Comparison of ENCODE assay signal across 9 mouse cellular contexts in the genomic region with DNA sequence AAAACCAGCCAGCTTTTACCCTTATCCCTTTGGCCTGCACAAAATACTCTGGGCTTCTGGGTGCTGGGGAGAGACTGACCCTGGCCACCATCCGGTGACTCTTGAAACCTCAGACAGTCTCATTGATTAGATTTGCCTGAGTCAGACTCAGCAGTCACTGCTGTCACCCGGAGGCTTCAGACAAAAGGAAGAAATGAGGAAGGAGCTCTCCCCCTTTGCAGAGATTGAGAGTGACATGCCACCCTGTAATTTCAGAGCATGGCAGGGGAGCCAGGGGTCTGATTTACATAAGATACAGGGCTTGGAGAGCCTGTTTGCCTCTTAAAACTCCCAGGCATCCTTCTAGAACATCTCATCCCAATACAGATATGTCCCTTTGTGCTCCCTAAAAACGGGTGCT. TPM values are rescaled to one million over a fixed set of nuclear protein-coding genes. Genes with fewer than 3 reads are reported as not detected.
DNase-seq lines count a peak whose midpoint lies in the region; ATAC-seq lines count a peak whose summit lies in the region.
"Had no signal": no experiment of that assay in that cellular context is flagged by ENCODE, and none has a peak within 500 bp of the region (broad histone marks: within the 10 kb centered on the region; RNA-seq: fewer than 3 reads in every experiment).

No protein-coding gene starts in this region.

- peaks cover 62% of the 10 kb centered on the region for H3K4me1 ChIP-seq in heart, embryonic 11.5 days (ENCODE audit: control insufficient read depth, insufficient read depth, low read length)
- peaks cover 37% of the 10 kb centered on the region for H3K4me1 ChIP-seq in lung, embryonic 16.5 days (replicated peaks; ENCODE audit: control insufficient read depth, insufficient read depth, low read length)
- peaks cover 40% of the 10 kb centered on the region for H3K4me1 ChIP-seq in forebrain, embryonic 16.5 days (replicated peaks; ENCODE audit: control insufficient read depth, insufficient read depth, low read length)
- peaks cover 20% of the 10 kb centered on the region; the same call in 1 of the 2 replicates for H3K4me1 ChIP-seq in stomach, embryonic 14.5 days (ENCODE audit: control insufficient read depth, insufficient read depth, low read length)

- peak overlapping the region; percentile 83 for H3K27ac ChIP-seq in heart, embryonic 11.5 days (ENCODE audit: low read depth, low read length)
- H3K27ac ChIP-seq in lung, embryonic 16.5 days (ENCODE audit: low read length) = peak overlapping the region; percentile 71
- peak overlapping the region; percentile 68 for H3K27ac ChIP-seq in forebrain, embryonic 16.5 days (ENCODE audit: low read length)
- H3K27ac ChIP-seq in stomach, embryonic 14.5 days (ENCODE audit: low read length) = peak overlapping the region; percentile 72; the same call in 1 of the 2 replicates

- no peak for ATAC-seq in heart, embryonic 11.5 days (replicated peaks; ENCODE audit: insufficient number of reproducible peaks, low FRiP score, low TSS enrichment)
- ATAC-seq in lung, embryonic 16.5 days (ENCODE audit: low read depth) = no peak
- ATAC-seq in forebrain, embryonic 16.5 days = no peak
- no peak for ATAC-seq in stomach, embryonic 14.5 days (ENCODE audit: insufficient number of reproducible peaks, insufficient read depth, low FRiP score, low read depth)

- no peaks in the 10 kb centered on the region for H3K9me3 ChIP-seq in heart, embryonic 11.5 days (replicated peaks; ENCODE audit: control insufficient read depth, low read length)
- no peaks in the 10 kb centered on the region for H3K9me3 ChIP-seq in lung, embryonic 16.5 days (ENCODE audit: control insufficient read depth, low read length)
- H3K9me3 ChIP-seq in forebrain, embryonic 16.5 days (ENCODE audit: control insufficient read depth, low read length) = no peaks in the 10 kb centered on the region
- no peaks in the 10 kb centered on the region for H3K9me3 ChIP-seq in stomach, embryonic 14.5 days (ENCODE audit: control insufficient read depth, low read depth, low read length)

- no peak for DNase-seq in heart, adult 18-20 months
- DNase-seq in lung, postnatal 36 days = no peak
- DNase-seq in cerebellum, postnatal 4 days (ENCODE audit: low spot score in 2 of 2) = no peak
- no peak for DNase-seq in right cerebral cortex, adult 18-20 months
- DNase-seq: kidney, adult 9 months had no signal

- no peak overlapping the region for H3K9ac ChIP-seq in heart, embryonic 11.5 days (ENCODE audit: low read depth, low read length)
- peak overlapping the region; percentile 40; the same call in 1 of the 2 replicates for H3K9ac ChIP-seq in lung, embryonic 16.5 days (ENCODE audit: low read length)
- H3K9ac ChIP-seq in forebrain, embryonic 16.5 days (replicated peaks; ENCODE audit: low read depth, low read length) = peak overlapping the region; percentile 10; the same call in 1 of the 2 replicates
- no peak overlapping the region for H3K9ac ChIP-seq in stomach, embryonic 14.5 days (replicated peaks; ENCODE audit: low read depth, low read length)

- H3K4me3 ChIP-seq in heart, embryonic 11.5 days (ENCODE audit: low read depth, low read length) = no peak overlapping the region
- H3K4me3 ChIP-seq in lung, embryonic 16.5 days (ENCODE audit: low read length) = no peak overlapping the region
- H3K4me3 ChIP-seq in forebrain, embryonic 16.5 days (replicated peaks; ENCODE audit: low read length) = no peak overlapping the region
- no peak overlapping the region for H3K4me3 ChIP-seq in stomach, embryonic 14.5 days (ENCODE audit: low read depth, low read length)

- WGBS in heart, embryonic 11.5 days (ENCODE audit: insufficient replicate concordance) = 19% methylated on average over 3 of the region's 3 CpGs
- WGBS in lung, embryonic 16.5 days = 37% methylated on average over 3 of the region's 3 CpGs
- 41% methylated on average over 3 of the region's 3 CpGs for WGBS in forebrain, embryonic 16.5 days
- WGBS in stomach, embryonic 14.5 days = 39% methylated on average over 3 of the region's 3 CpGs

- no peak overlapping the region for H3K4me2 ChIP-seq in heart, embryonic 11.5 days
- no peak overlapping the region for H3K4me2 ChIP-seq in lung, embryonic 16.5 days (ENCODE audit: low read depth, low read length)
- H3K4me2 ChIP-seq in forebrain, embryonic 16.5 days (ENCODE audit: low read length) = no peak overlapping the region
- H3K4me2 ChIP-seq in stomach, embryonic 14.5 days (replicated peaks; ENCODE audit: low read depth, low read length) = no peak overlapping the region

- no peaks in the 10 kb centered on the region for H3K27me3 ChIP-seq in heart, embryonic 11.5 days (ENCODE audit: control insufficient read depth, insufficient read depth, low read length)
- no peaks in the 10 kb centered on the region for H3K27me3 ChIP-seq in lung, embryonic 16.5 days (ENCODE audit: control insufficient read depth, insufficient read depth, low read depth, low read length)
- H3K27me3 ChIP-seq in forebrain, embryonic 16.5 days (replicated peaks; ENCODE audit: control insufficient read depth, insufficient read depth, low read length) = no peaks in the 10 kb centered on the region
- no peaks in the 10 kb centered on the region for H3K27me3 ChIP-seq in stomach, embryonic 14.5 days (ENCODE audit: control insufficient read depth, insufficient read depth, low read length)

- no peaks in the 10 kb centered on the region for H3K36me3 ChIP-seq in heart, embryonic 11.5 days (ENCODE audit: control insufficient read depth, insufficient read depth, low read length)
- H3K36me3 ChIP-seq in lung, embryonic 16.5 days (ENCODE audit: control insufficient read depth, insufficient read depth, low read length) = no peaks in the 10 kb centered on the region
- no peaks in the 10 kb centered on the region for H3K36me3 ChIP-seq in forebrain, embryonic 16.5 days (ENCODE audit: control insufficient read depth, insufficient read depth)
- no peaks in the 10 kb centered on the region for H3K36me3 ChIP-seq in stomach, embryonic 14.5 days (ENCODE audit: control insufficient read depth, insufficient read depth, low read length)

RNA-seq across cellular contexts. Expression of a gene that starts 46.8 kb away (rescaled TPM):
- polyA plus RNA-seq in heart, embryonic 11.5 days (2014; fragmentation: Nextera tagmentation; extraction: Ambion mirVana) = 2.5 and 2.9 TPM in 2 replicates
- 1 to 10 TPM; 1.0 to 2.3 TPM for total RNA-seq in heart, adult 18-20 months (2021)
- 6.3 and 6.9 TPM in 2 replicates for polyA plus RNA-seq in lung, embryonic 16.5 days (2015; fragmentation: Nextera tagmentation; extraction: Ambion mirVana)
- polyA plus RNA-seq in forebrain, embryonic 16.5 days (2015; fragmentation: Nextera tagmentation; extraction: Ambion mirVana) = 6.0 and 10.7 TPM in 2 replicates
- 4.1 and 4.8 TPM in 2 replicates for polyA plus RNA-seq in stomach, embryonic 14.5 days (2014; fragmentation: Nextera tagmentation; extraction: Ambion mirVana)

RNA-seq across cellular contexts. Expression of a gene that starts 47.0 kb away (rescaled TPM):
- polyA plus RNA-seq in heart, embryonic 11.5 days (2014; fragmentation: Nextera tagmentation; extraction: Ambion mirVana) = 148 TPM in 2 replicates
- 10 to 100 TPM; 72.0 to 75.8 TPM for total RNA-seq in heart, adult 18-20 months (2021)
- polyA plus RNA-seq in lung, embryonic 16.5 days (2015; fragmentation: Nextera tagmentation; extraction: Ambion mirVana) = 150 and 157 TPM in 2 replicates
- polyA plus RNA-seq in forebrain, embryonic 16.5 days (2015; fragmentation: Nextera tagmentation; extraction: Ambion mirVana) = 125 and 133 TPM in 2 replicates
- 174 and 183 TPM in 2 replicates for polyA plus RNA-seq in stomach, embryonic 14.5 days (2014; fragmentation: Nextera tagmentation; extraction: Ambion mirVana)

Comparison
In these comparisons a context has a peak if more than half of its experiments do, and no peak if none do; other contexts are left out.
1. H3K9ac ChIP-seq: peak in lung, embryonic 16.5 days (single experiment) and forebrain, embryonic 16.5 days (single experiment); none in heart, embryonic 11.5 days (single experiment) and stomach, embryonic 14.5 days (single experiment).
2. Peak in every context shown above with its lines, with median percentiles within 50 percentile points of each other: H3K27ac ChIP-seq.